Mouse (Mus musculus) midbrain, embryonic 14.5 days (tissue): Measurements from ENCODE around the gene Ppp1r1c. TPM values are rescaled to one million over a fixed set of nuclear protein-coding genes. Genes with fewer than 3 reads are reported as not detected.

Experiments used
- ATAC-seq: fragments of 200-750 bp; cut with Nextera tagmentation; 2 replicates; pipeline ENCODE4 v1.8.0; 2017; ENCODE audit warnings: moderate number of reproducible peaks, moderate library complexity; ENCODE audit not compliant: low FRiP score, low TSS enrichment
- DNase-seq: peaks from one replicate; pipeline ENCODE4 v3.0.0-alpha.2; 2015
- H3K27ac ChIP-seq: fragments of 300-500 bp; sonication (generic); replicated peaks from 2 replicates; pipeline ENCODE4 v1.5.1; 2014; ENCODE audit warnings: mild to moderate bottlenecking, low read depth, low read length, moderate library complexity
- H3K27me3 ChIP-seq: fragments of 300-500 bp; sonication (generic); 2 replicates; pipeline ENCODE4 v1.6.1; 2014; ENCODE audit warnings: low read length, control low read depth, mixed read lengths; ENCODE audit not compliant: control insufficient read depth, insufficient read depth
- H3K36me3 ChIP-seq: fragments of 300-500 bp; sonication (generic); 2 replicates; pipeline ENCODE4 v1.6.1; 2014; ENCODE audit warnings: low read length, control low read depth; ENCODE audit not compliant: control insufficient read depth, insufficient read depth
- H3K4me1 ChIP-seq: fragments of 300-500 bp; sonication (generic); 2 replicates; pipeline ENCODE4 v1.6.1; 2014; ENCODE audit warnings: mild to moderate bottlenecking, antibody characterized with exemption, low read length, control low read depth; ENCODE audit not compliant: control insufficient read depth, insufficient read depth
- H3K4me2 ChIP-seq: fragments of 300-500 bp; sonication (generic); 2 replicates; pipeline ENCODE4 v1.6.1; 2014; ENCODE audit warnings: mild to moderate bottlenecking, low read length, moderate library complexity
- H3K4me3 ChIP-seq: fragments of 300-500 bp; sonication (generic); replicated peaks from 2 replicates; pipeline ENCODE4 v1.5.1; 2014; ENCODE audit warnings: low read depth, low read length
- H3K9ac ChIP-seq: fragments of 300-500 bp; sonication (generic); replicated peaks from 2 replicates; pipeline ENCODE4 v1.6.1; 2014; ENCODE audit warnings: mild to moderate bottlenecking, low read length, moderate library complexity
- H3K9me3 ChIP-seq: fragments of 300-500 bp; sonication (generic); 2 replicates; pipeline ENCODE4 v1.6.1; 2016; ENCODE audit warnings: low read length, control low read depth, mixed read lengths; ENCODE audit not compliant: control insufficient read depth
- WGBS: fragments of 180-500 bp; shearing (Covaris S2); extraction: QIAGEN DNeasy Blood & Tissue Kit; methylation state at CpG from one replicate; pipeline ENCODE4 v1.1.7; 2014; 5-methylcytosine and 5-hydroxymethylcytosine counted together
- polyA plus RNA-seq: library from polyadenylated mRNA; unstranded; fragments of >200 nt; fragmentation: Nextera tagmentation; extraction: Ambion mirVana; gene quantifications from 2 replicates; pipeline ENCODE4 v1.2.1, GENCODE M21; 2014

The Ppp1r1c gene
- polyA plus RNA-seq, 1 experiment from 2014 or later, result 4.5 TPM

DNA sequence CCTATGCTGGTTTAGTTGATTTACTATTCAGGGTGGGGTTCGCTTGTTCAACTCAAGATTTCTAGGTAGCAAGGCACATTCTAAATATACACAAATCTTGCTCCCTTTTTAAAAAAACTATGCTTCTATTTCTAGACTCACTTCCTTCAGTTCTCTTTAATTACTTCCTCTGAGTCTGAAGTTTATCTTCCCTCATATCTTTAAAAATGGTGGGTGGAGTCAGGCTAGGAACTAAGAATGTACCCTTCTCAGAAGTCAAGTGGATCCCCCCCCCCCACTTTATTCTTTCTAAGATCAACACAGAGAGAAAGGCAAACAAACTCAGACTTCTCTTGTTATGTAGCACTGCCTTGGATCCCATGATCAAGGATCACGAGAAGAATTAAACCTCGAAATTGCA lies 57.5 kb downstream of the Ppp1r1c start:
- WGBS, result 86% methylated on average over 3 of the region's 3 CpGs
- Histone ChIP-seq H3K9ac (no peak overlapping the region), H3K9me3 (no peaks in the 10 kb centered on the region), H3K27me3 (no peaks in the 10 kb centered on the region), H3K27ac (no peak overlapping the region), H3K36me3 (no peaks in the 10 kb centered on the region), H3K4me3 (no peak overlapping the region), H3K4me1 (peaks cover 4% of the 10 kb centered on the region; the same call in 1 of the 2 replicates), H3K4me2 (no peak overlapping the region)
- ATAC-seq (no peak), DNase-seq (no peak)

DNA sequence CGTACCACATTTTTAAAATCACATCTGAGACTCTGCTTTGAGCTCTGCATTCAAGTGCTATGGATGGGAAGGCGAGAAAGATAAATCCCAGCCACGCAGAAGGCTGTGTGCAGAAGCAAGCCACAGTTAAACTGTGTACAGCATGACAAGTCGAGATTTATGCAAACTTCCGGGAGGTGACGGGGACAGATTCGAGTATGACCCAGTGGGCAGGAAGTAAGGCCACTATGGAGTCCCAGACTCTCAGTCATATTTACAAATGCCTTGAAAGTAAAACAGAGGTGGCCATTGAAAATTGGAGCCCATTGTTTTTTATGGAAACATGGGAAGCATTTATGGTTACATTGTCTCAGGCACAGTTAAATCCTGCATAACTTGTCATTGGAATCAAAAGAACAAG lies 58.1 kb downstream of the Ppp1r1c start:
- H3K4me1 ChIP-seq, result peaks cover 4% of the 10 kb centered on the region; the same call in 1 of the 2 replicates
- no peaks in the 10 kb centered on the region for H3K36me3 ChIP-seq
- 92% methylated on average over 7 of the region's 7 CpGs for WGBS
- H3K4me3 ChIP-seq, result no peak overlapping the region
- no peak for DNase-seq
- no peak overlapping the region for H3K4me2 ChIP-seq
- H3K9ac ChIP-seq, result no peak overlapping the region
- H3K9me3 ChIP-seq, result no peaks in the 10 kb centered on the region
- no peak overlapping the region for H3K27ac ChIP-seq
- ATAC-seq, result no peak
- no peaks in the 10 kb centered on the region for H3K27me3 ChIP-seq

DNA sequence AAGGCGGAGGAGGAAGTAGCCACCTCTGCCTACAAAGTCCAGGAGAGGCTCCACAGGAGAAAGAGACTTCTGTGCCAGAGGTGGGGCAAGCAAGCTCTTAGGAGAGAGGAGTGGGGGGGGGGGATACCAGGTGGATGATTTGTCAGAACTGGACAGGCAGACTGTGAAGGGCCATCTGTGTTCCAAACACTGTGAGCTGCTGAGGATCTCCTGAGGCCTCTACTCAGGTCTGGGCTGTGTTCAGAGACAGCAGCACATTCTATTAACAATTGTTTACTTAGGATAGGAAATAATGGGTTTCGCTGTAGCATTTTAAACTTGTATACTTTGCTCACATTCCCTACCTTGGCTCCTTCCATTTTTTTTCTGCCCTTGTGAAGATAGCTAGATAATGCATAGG lies 61.0 kb downstream of the Ppp1r1c start:
- Histone ChIP-seq H3K9ac (no peak overlapping the region), H3K4me3 (no peak overlapping the region), H3K36me3 (no peaks in the 10 kb centered on the region), H3K4me2 (no peak overlapping the region), H3K27me3 (no peaks in the 10 kb centered on the region), H3K9me3 (no peaks in the 10 kb centered on the region), H3K27ac (peak overlapping the region; percentile 13; the same call in 1 of the 2 replicates), H3K4me1 (peaks cover 4% of the 10 kb centered on the region; the same call in 1 of the 2 replicates)
- ATAC-seq (no peak), DNase-seq (no peak)
- 82% methylated on average over 2 of the region's 2 CpGs for WGBS

DNA sequence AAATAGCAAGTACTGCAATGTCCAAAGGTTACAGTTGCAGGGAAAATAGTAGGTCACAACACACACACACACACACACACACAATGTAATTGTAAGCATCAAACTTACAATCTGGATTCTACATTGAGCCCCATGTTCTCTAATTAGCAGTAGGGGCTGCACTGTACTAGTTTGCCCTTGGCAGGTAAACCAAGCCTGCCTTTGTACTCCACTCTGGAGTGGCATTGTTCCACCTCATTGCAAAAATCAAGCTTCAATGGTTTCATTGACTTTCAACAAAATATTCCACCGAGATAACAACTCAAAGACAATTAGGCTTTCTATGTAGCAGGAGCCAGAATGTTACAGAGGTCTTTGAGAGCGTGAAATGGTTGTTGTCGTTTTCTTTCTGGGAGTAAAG lies 62.7 kb downstream of the Ppp1r1c start:
- DNase-seq (no peak), ATAC-seq (no peak)
- peaks cover 4% of the 10 kb centered on the region; the same call in 1 of the 2 replicates for H3K4me1 ChIP-seq
- H3K9ac ChIP-seq, result no peak overlapping the region
- H3K36me3 ChIP-seq, result no peaks in the 10 kb centered on the region
- no peak overlapping the region for H3K4me3 ChIP-seq
- H3K4me2 ChIP-seq, result no peak overlapping the region
- WGBS, result 30% methylated on average over 3 of the region's 3 CpGs
- no peaks in the 10 kb centered on the region for H3K27me3 ChIP-seq
- no peaks in the 10 kb centered on the region for H3K9me3 ChIP-seq
- no peak overlapping the region for H3K27ac ChIP-seq

DNA sequence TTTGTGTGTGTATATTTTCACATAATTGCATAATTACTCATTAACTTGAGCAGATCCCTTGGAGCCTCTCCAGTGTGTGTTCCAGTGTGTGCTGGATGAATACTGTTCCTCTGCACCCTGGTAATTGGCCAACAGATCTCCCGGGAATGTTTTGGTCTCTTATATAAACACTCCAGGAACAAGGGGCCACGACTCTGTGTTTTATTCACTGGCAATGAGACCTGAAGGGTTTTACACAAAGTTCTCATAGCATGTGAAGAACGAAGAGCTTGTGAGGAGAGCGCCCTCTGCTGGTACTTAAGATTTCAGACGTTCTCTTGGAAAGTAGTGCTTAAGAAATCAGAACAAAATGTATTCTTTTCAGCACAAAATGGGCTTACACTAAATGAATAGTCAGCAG lies 66.8 kb downstream of the Ppp1r1c start:
- no peak overlapping the region for H3K4me3 ChIP-seq
- ATAC-seq (no peak; the same call in 1 of the 2 replicates), DNase-seq (peak; percentile 95)
- no peak overlapping the region for H3K27ac ChIP-seq
- H3K4me1 ChIP-seq, result no peaks in the 10 kb centered on the region
- no peak overlapping the region for H3K9ac ChIP-seq
- no peaks in the 10 kb centered on the region for H3K9me3 ChIP-seq
- WGBS, result 2% methylated on average over 5 of the region's 5 CpGs
- H3K27me3 ChIP-seq, result no peaks in the 10 kb centered on the region
- H3K4me2 ChIP-seq, result no peak overlapping the region
- no peaks in the 10 kb centered on the region for H3K36me3 ChIP-seq

DNA sequence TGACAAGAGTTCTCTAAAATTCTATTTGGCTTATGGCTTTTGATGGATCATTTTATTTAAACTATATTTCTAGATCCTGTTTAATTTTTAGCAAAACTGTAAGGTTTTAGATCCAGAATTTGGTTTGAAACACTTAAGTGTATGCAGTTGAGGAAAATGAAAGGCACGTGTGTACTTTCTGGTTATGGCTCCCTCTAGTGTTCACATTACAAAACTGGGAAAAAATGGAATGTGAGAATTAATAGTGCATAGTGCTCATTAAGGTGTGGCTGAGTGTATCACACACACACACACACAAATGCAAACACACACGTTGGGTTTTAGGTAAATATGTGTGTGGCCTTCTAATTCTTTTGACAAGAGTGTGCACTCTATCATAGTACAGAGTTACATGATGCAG lies 70.2 kb downstream of the Ppp1r1c start:
- no peaks in the 10 kb centered on the region for H3K27me3 ChIP-seq
- DNase-seq (no peak), ATAC-seq (no peak)
- no peak overlapping the region for H3K4me2 ChIP-seq
- H3K9me3 ChIP-seq, result no peaks in the 10 kb centered on the region
- H3K4me1 ChIP-seq, result no peaks in the 10 kb centered on the region
- no peaks in the 10 kb centered on the region for H3K36me3 ChIP-seq
- WGBS, result 75% methylated on average over 2 of the region's 2 CpGs
- H3K27ac ChIP-seq, result no peak overlapping the region
- H3K9ac ChIP-seq, result no peak overlapping the region
- no peak overlapping the region for H3K4me3 ChIP-seq

DNA sequence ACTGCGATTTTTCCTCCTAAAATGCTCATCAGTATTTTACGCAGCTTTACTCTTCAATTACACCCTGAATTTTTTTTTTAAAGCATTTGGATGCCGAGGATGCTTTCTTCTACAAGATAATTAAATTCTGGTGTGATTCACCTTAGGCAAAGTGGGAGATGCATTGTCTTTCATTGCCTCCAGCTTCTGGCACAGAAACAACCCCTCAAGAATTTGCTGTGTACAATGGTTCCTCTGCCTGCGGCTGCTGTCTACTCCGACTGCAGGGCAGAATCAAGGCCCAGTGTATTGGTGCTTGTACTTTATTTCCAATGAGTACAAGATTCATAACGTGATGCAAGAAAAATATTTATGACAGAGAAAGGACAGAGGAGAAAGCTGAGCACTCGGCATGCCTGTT lies 73.2 kb downstream of the Ppp1r1c start:
- no peaks in the 10 kb centered on the region for H3K4me1 ChIP-seq
- 71% methylated on average over 7 of the region's 7 CpGs for WGBS
- no peaks in the 10 kb centered on the region for H3K9me3 ChIP-seq
- H3K4me3 ChIP-seq, result no peak overlapping the region
- no peaks in the 10 kb centered on the region for H3K27me3 ChIP-seq
- no peaks in the 10 kb centered on the region for H3K36me3 ChIP-seq
- DNase-seq (no peak), ATAC-seq (no peak)
- no peak overlapping the region for H3K9ac ChIP-seq
- no peak overlapping the region for H3K27ac ChIP-seq
- H3K4me2 ChIP-seq, result no peak overlapping the region

DNA sequence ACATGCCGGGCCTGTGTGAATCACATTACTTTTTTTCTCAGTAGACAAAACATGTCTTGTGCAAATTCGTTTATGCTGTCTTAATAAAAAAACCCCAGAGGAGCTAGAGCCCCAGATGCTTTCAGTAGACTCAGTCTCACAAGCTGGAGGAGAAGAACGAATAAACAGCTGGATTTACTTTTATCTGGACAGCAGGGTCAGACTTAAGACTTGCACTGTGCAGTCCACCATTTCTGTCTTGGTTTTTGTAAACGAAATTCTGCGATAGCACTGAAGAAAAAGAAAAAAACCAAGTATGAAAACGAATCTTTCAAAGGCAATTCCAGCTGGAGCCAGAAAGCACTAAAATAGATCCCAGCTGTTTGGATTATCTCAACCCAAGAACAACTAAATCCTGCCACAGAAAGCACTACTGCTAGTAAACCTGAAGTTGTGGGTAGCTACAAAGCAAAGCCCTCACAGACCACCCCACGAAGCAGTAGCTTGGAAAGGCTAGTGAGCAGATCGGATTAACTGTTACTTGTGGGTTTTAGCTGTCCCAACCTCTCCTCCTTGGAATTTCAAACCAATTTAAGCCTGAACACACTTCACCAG lies 78.1 kb downstream of the Ppp1r1c start:
- no peaks in the 10 kb centered on the region for H3K4me1 ChIP-seq
- H3K4me3 ChIP-seq, result no peak overlapping the region
- ATAC-seq (no peak), DNase-seq (no peak)
- H3K36me3 ChIP-seq, result no peaks in the 10 kb centered on the region
- H3K9me3 ChIP-seq, result no peaks in the 10 kb centered on the region
- H3K27ac ChIP-seq, result no peak overlapping the region
- no peak overlapping the region for H3K4me2 ChIP-seq
- no peaks in the 10 kb centered on the region for H3K27me3 ChIP-seq
- 69% methylated on average over 8 of the region's 8 CpGs for WGBS
- H3K9ac ChIP-seq, result no peak overlapping the region

DNA sequence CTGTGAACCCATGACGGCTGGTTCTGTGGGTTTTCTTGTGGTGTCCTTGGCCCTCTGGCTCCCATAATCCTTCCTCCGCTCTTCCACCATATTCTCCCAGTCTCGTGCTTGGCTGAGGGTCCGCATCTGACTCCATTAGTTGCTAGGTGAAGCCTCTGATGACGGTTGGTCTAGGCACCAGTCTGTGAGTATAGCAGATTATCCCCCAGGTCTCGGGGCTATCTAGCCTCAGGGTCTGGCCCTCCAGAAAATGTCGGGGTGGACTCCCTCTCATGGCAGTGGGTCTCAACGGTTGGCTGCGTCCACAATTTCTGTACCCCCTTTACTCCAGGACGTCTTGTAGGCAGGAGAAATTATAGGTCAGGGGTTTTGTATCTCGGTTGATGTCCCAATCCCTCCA lies 78.9 kb downstream of the Ppp1r1c start:
- H3K4me2 ChIP-seq, result no peak overlapping the region
- no peaks in the 10 kb centered on the region for H3K27me3 ChIP-seq
- no peak for ATAC-seq
- no peak overlapping the region for H3K9ac ChIP-seq
- H3K36me3 ChIP-seq, result no peaks in the 10 kb centered on the region
- DNase-seq, result no peak
- WGBS, result 92% methylated on average over 11 of the region's 11 CpGs
- no peak overlapping the region for H3K4me3 ChIP-seq
- no peak overlapping the region for H3K27ac ChIP-seq
- H3K9me3 ChIP-seq, result no peaks in the 10 kb centered on the region
- H3K4me1 ChIP-seq, result no peaks in the 10 kb centered on the region
